Mouse (Mus musculus): ENCODE measurements at regions not wholly inside any gene's neighbourhood (a gene's known extent, or its start where the extent isn't known, plus 50 kb on each side); places are given as distances from the start of the nearest gene placed in this dataset.
A peak's percentile ranks its signal among the peaks of the same experiment; 100 is the strongest.

DNA sequence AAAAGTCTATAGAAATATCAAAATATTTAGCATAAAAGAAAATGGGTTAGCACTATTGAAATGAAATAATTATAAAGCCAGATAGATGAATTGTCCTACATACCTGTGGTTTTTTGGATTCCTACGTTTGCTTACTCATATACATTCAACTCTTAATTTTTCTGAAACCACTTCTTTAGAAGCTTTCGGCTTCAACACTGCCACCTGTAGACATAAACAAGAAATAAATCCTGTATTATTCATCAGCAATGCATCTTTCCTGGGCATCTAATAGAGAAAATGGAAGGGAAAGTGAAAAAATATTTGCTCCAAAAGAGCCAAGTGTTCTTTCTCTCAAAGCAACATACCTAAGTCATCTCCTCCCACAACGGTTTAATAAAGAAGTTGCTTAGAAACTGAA lies 245.7 kb downstream of the Tex13c3 start:
- TF ChIP-seq CTCF (IDR thresholded peaks at IDR 0.05; ENCODE audit: low read depth): peak; percentile 31; the same call in 1 of the 2 replicates
- peak; percentile 2 for DNase-seq (ENCODE audit: low spot score)

DNA sequence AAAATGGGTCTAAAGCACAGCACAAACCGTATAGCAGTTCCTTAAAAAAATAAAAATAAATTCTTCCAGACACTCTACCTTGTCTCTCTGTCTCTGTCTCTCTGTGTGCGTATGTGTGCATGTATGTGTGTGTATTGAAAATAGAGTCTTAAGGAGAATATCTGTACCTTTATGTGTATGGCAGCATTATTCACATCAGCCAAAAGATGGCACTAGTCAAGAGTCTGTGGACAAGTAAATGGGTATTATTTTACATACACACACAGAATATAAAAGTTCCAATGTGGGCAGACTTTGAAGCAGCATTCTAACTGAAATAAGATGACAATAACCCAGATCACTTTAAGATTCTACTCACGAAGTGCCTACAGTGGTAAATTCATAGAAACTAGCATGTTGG lies 249.3 kb downstream of the Tex13c3 start:
- no peaks in the 10 kb centered on the region for H3K9me3 ChIP-seq (replicated peaks; ENCODE audit: low read length)
- H3K36me3 ChIP-seq (ENCODE audit: insufficient read depth, low read length): no peaks in the 10 kb centered on the region
- no peak overlapping the region for H3K9ac ChIP-seq (ENCODE audit: low read depth, low read length)
- DNase-seq (ENCODE audit: low spot score) (no peak), ATAC-seq (replicated peaks; ENCODE audit: low FRiP score, low read depth) (no peak)
- 81% methylated on average over 3 of the region's 3 CpGs for WGBS
- H3K4me2 ChIP-seq (ENCODE audit: low read length): no peak overlapping the region
- H3K27ac ChIP-seq: no peak overlapping the region
- no peaks in the 10 kb centered on the region for H3K4me1 ChIP-seq (replicated peaks; ENCODE audit: insufficient read depth, low read length)
- H3K4me3 ChIP-seq (replicated peaks; ENCODE audit: low read depth, low read length): no peak overlapping the region
- peak; percentile 33 for TF ChIP-seq CTCF (IDR thresholded peaks at IDR 0.05; ENCODE audit: low read depth)
- H3K27me3 ChIP-seq (ENCODE audit: insufficient read depth, low read length): no peaks in the 10 kb centered on the region

More for the DNA sequence above, 245.7 kb downstream of the Tex13c3 start:
- no peak for ATAC-seq (replicated peaks; ENCODE audit: low FRiP score, low read depth)
- Histone ChIP-seq H3K4me2 (ENCODE audit: low read length) (no peak overlapping the region), H3K9me3 (replicated peaks; ENCODE audit: low read length) (no peaks in the 10 kb centered on the region), H3K4me1 (replicated peaks; ENCODE audit: insufficient read depth, low read length) (no peaks in the 10 kb centered on the region), H3K4me3 (replicated peaks; ENCODE audit: low read depth, low read length) (no peak overlapping the region), H3K27ac (no peak overlapping the region), H3K27me3 (ENCODE audit: insufficient read depth, low read length) (no peaks in the 10 kb centered on the region), H3K36me3 (ENCODE audit: insufficient read depth, low read length) (no peaks in the 10 kb centered on the region), H3K9ac (ENCODE audit: low read depth, low read length) (no peak overlapping the region)
- 59% methylated on average over 3 of the region's 3 CpGs for WGBS

DNA sequence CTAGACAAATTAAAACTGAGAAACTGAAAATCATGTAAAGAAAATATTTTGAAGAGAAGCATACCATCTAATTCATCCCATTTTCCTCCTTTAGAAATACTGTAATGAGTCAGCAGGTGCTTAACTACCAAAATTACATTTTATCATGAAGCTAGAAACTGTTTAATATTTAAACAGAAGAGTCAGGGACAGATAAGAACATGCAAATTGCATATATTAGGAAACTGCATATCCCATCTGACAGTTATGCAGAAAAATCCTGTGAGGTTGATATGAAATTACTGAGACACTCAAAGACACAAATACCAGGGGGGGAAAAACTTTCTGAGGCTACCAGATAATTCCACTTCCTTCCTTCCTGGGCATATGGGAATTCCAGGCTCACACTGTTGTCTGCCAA lies 257.8 kb downstream of the Tex13c3 start:
- DNase-seq (ENCODE audit: low spot score) (no peak), ATAC-seq (replicated peaks; ENCODE audit: low FRiP score, low read depth) (no peak)
- Histone ChIP-seq H3K4me2 (ENCODE audit: low read length) (no peak overlapping the region), H3K36me3 (ENCODE audit: insufficient read depth, low read length) (no peaks in the 10 kb centered on the region), H3K27me3 (ENCODE audit: insufficient read depth, low read length) (no peaks in the 10 kb centered on the region), H3K4me1 (replicated peaks; ENCODE audit: insufficient read depth, low read length) (no peaks in the 10 kb centered on the region), H3K27ac (no peak overlapping the region), H3K9me3 (replicated peaks; ENCODE audit: low read length) (no peaks in the 10 kb centered on the region), H3K9ac (ENCODE audit: low read depth, low read length) (no peak overlapping the region), H3K4me3 (replicated peaks; ENCODE audit: low read depth, low read length) (no peak overlapping the region)
- no peak for TF ChIP-seq CTCF (IDR thresholded peaks at IDR 0.05; ENCODE audit: low read depth)

DNA sequence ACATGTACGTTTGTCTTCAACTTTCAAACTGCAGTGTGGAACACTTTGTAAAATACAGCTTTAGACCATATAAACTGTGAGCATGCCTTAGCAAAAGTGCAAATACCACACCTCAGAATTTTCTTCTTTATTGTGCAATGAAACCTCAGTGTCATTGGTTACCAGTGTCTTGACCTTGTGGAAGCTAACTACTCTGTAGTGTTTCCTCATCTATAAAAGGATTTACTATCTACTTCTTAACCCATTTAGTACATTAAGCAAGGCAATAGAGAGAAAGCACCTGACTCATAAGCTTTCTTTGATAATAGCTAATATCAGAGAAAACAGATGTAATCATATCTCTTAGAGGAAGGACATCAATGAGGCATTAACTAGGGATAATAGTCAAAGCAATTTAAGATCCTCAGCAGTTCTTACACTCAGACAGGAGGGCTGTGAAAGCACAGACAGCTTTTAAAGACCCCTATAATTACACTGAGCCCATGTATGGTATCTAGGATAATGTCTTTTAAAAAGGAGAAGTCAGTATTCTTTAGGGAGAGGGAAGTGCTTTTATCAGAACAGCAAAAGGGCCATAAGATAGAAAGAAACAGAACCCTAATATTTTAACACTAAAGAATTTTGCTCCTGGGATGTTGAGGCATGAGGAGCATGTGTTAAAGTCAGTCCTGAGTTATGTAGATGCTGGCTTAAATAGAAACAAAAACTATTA lies 260.2 kb downstream of the Tex13c3 start:
- H3K36me3 ChIP-seq (ENCODE audit: insufficient read depth, low read length): no peaks in the 10 kb centered on the region
- no peak for TF ChIP-seq CTCF (IDR thresholded peaks at IDR 0.05; ENCODE audit: low read depth)
- no peak overlapping the region for H3K4me2 ChIP-seq (ENCODE audit: low read length)
- H3K4me3 ChIP-seq (replicated peaks; ENCODE audit: low read depth, low read length): no peak overlapping the region
- 84% methylated on average over 1 of the region's 1 CpGs for WGBS
- H3K27me3 ChIP-seq (ENCODE audit: insufficient read depth, low read length): no peaks in the 10 kb centered on the region
- H3K27ac ChIP-seq: no peak overlapping the region
- no peak overlapping the region for H3K9ac ChIP-seq (ENCODE audit: low read depth, low read length)
- no peak for ATAC-seq (replicated peaks; ENCODE audit: low FRiP score, low read depth)
- H3K9me3 ChIP-seq (replicated peaks; ENCODE audit: low read length): no peaks in the 10 kb centered on the region
- no peaks in the 10 kb centered on the region for H3K4me1 ChIP-seq (replicated peaks; ENCODE audit: insufficient read depth, low read length)
- DNase-seq (ENCODE audit: low spot score): no peak

DNA sequence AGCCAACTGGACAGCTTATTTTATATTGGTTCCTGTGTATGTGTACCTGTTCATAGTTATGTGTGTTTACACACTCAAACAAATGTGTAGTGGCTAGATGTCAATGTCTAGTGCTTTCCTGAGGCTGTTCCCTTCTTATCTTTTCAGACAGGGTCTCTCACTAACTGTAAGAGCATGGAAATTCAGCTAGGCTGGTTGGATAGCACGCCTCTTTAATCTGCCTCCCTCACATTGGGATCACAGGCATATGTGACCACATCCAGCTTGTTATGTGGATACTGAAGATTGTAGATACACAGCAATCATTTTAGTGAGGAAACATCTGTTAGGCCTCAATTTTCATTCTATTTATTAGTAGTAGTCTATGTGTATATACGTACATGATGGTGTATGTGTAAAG lies 261.4 kb downstream of the Tex13c3 start:
- 84% methylated on average over 2 of the region's 2 CpGs for WGBS
- H3K27ac ChIP-seq: no peak overlapping the region
- no peaks in the 10 kb centered on the region for H3K36me3 ChIP-seq (ENCODE audit: insufficient read depth, low read length)
- no peak overlapping the region for H3K4me3 ChIP-seq (replicated peaks; ENCODE audit: low read depth, low read length)
- ATAC-seq (replicated peaks; ENCODE audit: low FRiP score, low read depth) (no peak), DNase-seq (ENCODE audit: low spot score) (no peak)
- no peak overlapping the region for H3K4me2 ChIP-seq (ENCODE audit: low read length)
- no peak for TF ChIP-seq CTCF (IDR thresholded peaks at IDR 0.05; ENCODE audit: low read depth)
- no peaks in the 10 kb centered on the region for H3K9me3 ChIP-seq (replicated peaks; ENCODE audit: low read length)
- H3K9ac ChIP-seq (ENCODE audit: low read depth, low read length): no peak overlapping the region
- H3K4me1 ChIP-seq (replicated peaks; ENCODE audit: insufficient read depth, low read length): no peaks in the 10 kb centered on the region
- no peaks in the 10 kb centered on the region for H3K27me3 ChIP-seq (ENCODE audit: insufficient read depth, low read length)

DNA sequence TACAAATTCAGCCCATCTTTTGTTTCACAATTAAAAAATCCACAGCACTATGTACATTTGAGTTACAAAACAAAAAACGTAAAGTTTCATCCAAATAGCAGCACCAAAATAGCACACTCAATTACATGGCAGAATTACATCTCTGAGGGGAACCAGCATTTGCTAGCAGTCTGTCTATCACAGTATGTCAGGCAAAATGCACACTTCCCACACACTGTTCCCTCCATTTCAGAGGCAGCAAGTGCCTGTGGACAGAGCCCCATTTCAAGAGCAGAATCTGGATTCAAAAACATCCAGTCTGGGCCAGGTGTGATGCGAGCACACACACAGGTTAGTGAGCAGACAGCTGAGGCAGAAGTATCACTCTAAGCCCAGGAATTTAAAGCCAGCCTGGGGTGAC lies 261.8 kb downstream of the Tex13c3 start:
- ATAC-seq (replicated peaks; ENCODE audit: low FRiP score, low read depth): no peak

DNA sequence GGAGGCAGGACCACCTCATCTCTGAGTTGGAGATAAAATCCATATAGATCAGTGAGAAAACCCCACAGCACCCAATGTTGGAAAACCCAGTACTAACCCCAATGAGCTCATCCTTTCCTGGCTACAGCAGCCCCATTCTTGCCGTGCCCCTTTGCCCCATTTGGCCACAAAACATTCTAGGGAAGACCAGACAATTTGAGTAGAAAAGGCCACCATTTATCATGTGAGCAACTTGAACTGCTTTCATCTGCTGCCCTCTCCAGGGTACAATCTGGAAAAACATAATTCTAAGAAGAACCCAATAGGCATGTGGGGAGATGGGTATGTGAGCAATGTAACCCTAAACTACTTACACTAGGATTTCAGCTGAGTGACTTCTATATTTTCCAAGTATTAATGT lies 274.7 kb downstream of the Tex13c3 start:
- TF ChIP-seq CTCF (IDR thresholded peaks at IDR 0.05; ENCODE audit: low read depth): no peak
- Histone ChIP-seq H3K9ac (ENCODE audit: low read depth, low read length) (no peak overlapping the region), H3K4me1 (replicated peaks; ENCODE audit: insufficient read depth, low read length) (no peaks in the 10 kb centered on the region), H3K27ac (no peak overlapping the region), H3K36me3 (ENCODE audit: insufficient read depth, low read length) (no peaks in the 10 kb centered on the region), H3K4me3 (replicated peaks; ENCODE audit: low read depth, low read length) (no peak overlapping the region), H3K4me2 (ENCODE audit: low read length) (no peak overlapping the region), H3K9me3 (replicated peaks; ENCODE audit: low read length) (no peaks in the 10 kb centered on the region), H3K27me3 (ENCODE audit: insufficient read depth, low read length) (no peaks in the 10 kb centered on the region)
- no peak for DNase-seq (ENCODE audit: low spot score)
- WGBS: 32% methylated on average over 1 of the region's 1 CpGs
- ATAC-seq (replicated peaks; ENCODE audit: low FRiP score, low read depth): no peak

More for the DNA sequence above, 261.8 kb downstream of the Tex13c3 start:
- Histone ChIP-seq H3K9me3 (replicated peaks; ENCODE audit: low read length) (no peaks in the 10 kb centered on the region), H3K27me3 (ENCODE audit: insufficient read depth, low read length) (no peaks in the 10 kb centered on the region), H3K36me3 (ENCODE audit: insufficient read depth, low read length) (no peaks in the 10 kb centered on the region), H3K4me1 (replicated peaks; ENCODE audit: insufficient read depth, low read length) (no peaks in the 10 kb centered on the region), H3K9ac (ENCODE audit: low read depth, low read length) (no peak overlapping the region), H3K4me2 (ENCODE audit: low read length) (no peak overlapping the region), H3K4me3 (replicated peaks; ENCODE audit: low read depth, low read length) (no peak overlapping the region), H3K27ac (no peak overlapping the region)
- TF ChIP-seq CTCF (IDR thresholded peaks at IDR 0.05; ENCODE audit: low read depth): no peak
- whole genome bisulfite sequencing: 89% methylated on average over 2 of the region's 2 CpGs
- no peak for DNase-seq (ENCODE audit: low spot score)
